9 mouse cellular contexts compared by ENCODE assay signal in genomic region chr14:22440341-22440999, GRCm38 (mm10).
DNase-seq lines count a peak whose midpoint lies in the region; ATAC-seq lines count a peak whose summit lies in the region.
"Had no signal": no experiment of that assay in that cellular context is flagged by ENCODE, and none has a peak within 500 bp of the region (broad histone marks: within the 10 kb centered on the region; RNA-seq: fewer than 3 reads in every experiment).

No protein-coding gene starts in this region.

- H3K27ac ChIP-seq in forebrain, embryonic 10.5 days, result 0 out of 2 replicates have a peak overlapping the region, but pooled peaks have one; percentile 12
- H3K27ac ChIP-seq in neural tube, embryonic 13.5 days (replicated peaks), result peak overlapping the region; percentile 29

- H3K4me3 ChIP-seq in forebrain, embryonic 10.5 days, result no peak overlapping the region
- H3K4me3 ChIP-seq in neural tube, embryonic 13.5 days, result no peak overlapping the region

- peak overlapping the region; percentile 9 for H3K4me2 ChIP-seq in neural tube, embryonic 13.5 days

- peak; percentile 33 for DNase-seq in kidney, adult 18-20 months
- DNase-seq in kidney, adult 8-10 months, result no peak
- peak; percentile 42 for DNase-seq in forebrain, embryonic 10.5 days (ENCODE audit: extremely low spot score, low spot score)
- DNase-seq in kidney, postnatal 10 days, result peak; percentile 25
- DNase-seq in frontal cortex, postnatal 25 days (ENCODE audit: low spot score in 2 of 2), result no peak
- no peak for DNase-seq in right cerebral cortex, postnatal 25 days
- DNase-seq: lung, postnatal 4 days had no signal

- peak; percentile 70 for ATAC-seq in neural tube, embryonic 13.5 days (ENCODE audit: low read depth)
- ATAC-seq in monocyte, adult 5-6 weeks (replicated peaks; ENCODE audit: insufficient number of reproducible peaks, low FRiP score, low TSS enrichment, poor library complexity, severe bottlenecking), result no peak

- peaks cover 85% of the 10 kb centered on the region for H3K27me3 ChIP-seq in forebrain, embryonic 10.5 days (ENCODE audit: poor library complexity, severe bottlenecking)
- peaks cover 6% of the 10 kb centered on the region for H3K27me3 ChIP-seq in neural tube, embryonic 13.5 days

- WGBS in forebrain, embryonic 10.5 days, result 37% methylated on average over 18 of the region's 18 CpGs
- 11% methylated on average over 18 of the region's 18 CpGs for WGBS in neural tube, embryonic 13.5 days

- peaks cover 40% of the 10 kb centered on the region for H3K4me1 ChIP-seq in forebrain, embryonic 10.5 days
- peaks cover 55% of the 10 kb centered on the region for H3K4me1 ChIP-seq in neural tube, embryonic 13.5 days (replicated peaks)

- H3K9ac ChIP-seq in neural tube, embryonic 13.5 days, result no peak overlapping the region

- no peaks in the 10 kb centered on the region for H3K36me3 ChIP-seq in forebrain, embryonic 10.5 days (replicated peaks)
- no peaks in the 10 kb centered on the region for H3K36me3 ChIP-seq in neural tube, embryonic 13.5 days

- H3K9me3 ChIP-seq in forebrain, embryonic 10.5 days, result no peaks in the 10 kb centered on the region
- no peaks in the 10 kb centered on the region for H3K9me3 ChIP-seq in neural tube, embryonic 13.5 days

Comparison
In these comparisons a context has a peak if more than half of its experiments do, and no peak if none do; other contexts are left out.
1. DNase-seq: peak in kidney, adult 18-20 months (single experiment), forebrain, embryonic 10.5 days (single experiment) and kidney, postnatal 10 days (single experiment); none in kidney, adult 8-10 months (0 of 2), frontal cortex, postnatal 25 days (0 of 2) and right cerebral cortex, postnatal 25 days (single experiment).